Mouse (Mus musculus): ENCODE measurements around the gene Hoxa7. TPM values are rescaled to one million over a fixed set of nuclear protein-coding genes. Genes with fewer than 3 reads are reported as not detected.

Gene Hoxa7
- polyA plus RNA-seq (2012; fragmentation: generic; extraction: Trizol), result 10 to 100 TPM; 39.1 to 66.3 TPM

GRCm38 (mm10) chr6:52221337-52221992 is at the start of gene Hoxa7:
Gene Hoxa7 (minus strand): TSS chr6:52221854.

GRCm38 (mm10) chr6:52260654-52261575 is 39.3 kb upstream of the Hoxa7 start, which contains the start of gene Hoxa13:
Gene Hoxa13 (minus strand): TSS chr6:52260880.

GRCm38 (mm10) chr6:52245757-52246142 is 24.1 kb upstream of the Hoxa7 start, which contains the start of gene Hoxa11:
Gene Hoxa11 (minus strand): TSS chr6:52245810.

GRCm38 (mm10) chr6:52240389-52241000 is 18.8 kb upstream of the Hoxa7 start, which contains the start of gene Hoxa10:
Gene Hoxa10 (minus strand): TSS chr6:52240854.

GRCm38 (mm10) chr6:52230516-52231165 is 9.0 kb upstream of the Hoxa7 start, which contains the start of gene Hoxa9:
Gene Hoxa9 (minus strand): TSS chr6:52231089.

GRCm38 (mm10) chr6:52213119-52213986 is 8.3 kb downstream of the Hoxa7 start, which contains the start of the genes Hoxa3 and Gm28308:
Gene Hoxa3 (minus strand): TSS chr6:52213336.
Gene Gm28308 (minus strand): TSS chr6:52213339.

GRCm38 (mm10) chr6:52208072-52208867 is 13.4 kb downstream of the Hoxa7 start, which contains the start of gene Hoxa6:
Gene Hoxa6 (minus strand): TSS chr6:52208722.

GRCm38 (mm10) chr6:52204050-52204752 is 17.5 kb downstream of the Hoxa7 start, which contains the start of gene Hoxa5:
Gene Hoxa5 (minus strand): TSS chr6:52204587.

GRCm38 (mm10) chr6:52190906-52191810 is 30.5 kb downstream of the Hoxa7 start, which contains the start of gene Hoxa4:
Gene Hoxa4 (minus strand): TSS chr6:52191753.

GRCm38 (mm10) chr6:52177061-52177735 is 44.5 kb downstream of the Hoxa7 start, which contains the start of gene 5730596B20Rik:
Gene 5730596B20Rik (plus strand): TSS chr6:52177498.

GRCm38 (mm10) chr6:52164626-52165440 is 56.8 kb downstream of the Hoxa7 start, which contains the start of gene Hoxa2:
Gene Hoxa2 (minus strand): TSS chr6:52164831.

Other genes starting within 250 kb of the Hoxa7 start
- gene Skap2, start 209.3 kb downstream of the Hoxa7 start, polyA plus RNA-seq (2012; fragmentation: generic; extraction: Trizol), result 10 to 100 TPM in 1 of 2 experiments, 1 to 10 TPM in 1; 4.6 to 22.6 TPM
- 1 to 10 TPM in 1 of 2 experiments, under 1 TPM in 1; 0.26 to 1.2 TPM for gene Hoxa1, start 63.5 kb downstream of the Hoxa7 start, polyA plus RNA-seq (2012; fragmentation: generic; extraction: Trizol)
- 10 to 100 TPM in 1 of 2 experiments, 1 to 10 TPM in 1; 5.0 to 20.2 TPM for gene Hoxa2, start 57.0 kb downstream of the Hoxa7 start, polyA plus RNA-seq (2012; fragmentation: generic; extraction: Trizol)
- gene 5730596B20Rik, start 44.4 kb downstream of the Hoxa7 start, polyA plus RNA-seq (2012; fragmentation: generic; extraction: Trizol), result under 1 TPM; 0.02 to 0.30 TPM
- gene Hoxa4, start 30.1 kb downstream of the Hoxa7 start, polyA plus RNA-seq (2012; fragmentation: generic; extraction: Trizol), result 1 to 10 TPM; 3.0 to 4.6 TPM
- 10 to 100 TPM in 1 of 2 experiments, 1 to 10 TPM in 1; 1.6 to 14.1 TPM for gene Hoxa5, start 17.3 kb downstream of the Hoxa7 start, polyA plus RNA-seq (2012; fragmentation: generic; extraction: Trizol)
- gene Hoxa6, start 13.1 kb downstream of the Hoxa7 start, polyA plus RNA-seq (2012; fragmentation: generic; extraction: Trizol), result 1 to 10 TPM in 1 of 2 experiments, under 1 TPM in 1; 0.32 to 3.3 TPM
- gene Hoxa3, start 8.5 kb downstream of the Hoxa7 start, polyA plus RNA-seq (2012; fragmentation: generic; extraction: Trizol), result 1 to 10 TPM; 1.7 to 8.4 TPM
- 1 to 10 TPM in 1 of 2 experiments, not detected in 1; 1.0 TPM for gene Gm28308, start 8.5 kb downstream of the Hoxa7 start, polyA plus RNA-seq (2012; fragmentation: generic; extraction: Trizol)
- under 1 TPM; 0.01 to 0.37 TPM for gene Hoxa9, start 9.2 kb upstream of the Hoxa7 start, polyA plus RNA-seq (2012; fragmentation: generic; extraction: Trizol)
- 1 to 10 TPM in 1 of 2 experiments, under 1 TPM in 1; 0.23 to 4.4 TPM for gene Hoxa10, start 19.0 kb upstream of the Hoxa7 start, polyA plus RNA-seq (2012; fragmentation: generic; extraction: Trizol)
- not detected for gene Hoxa11, start 24.0 kb upstream of the Hoxa7 start, polyA plus RNA-seq (2012; fragmentation: generic; extraction: Trizol)
- not detected for gene Hoxa13, start 39.0 kb upstream of the Hoxa7 start, polyA plus RNA-seq (2012; fragmentation: generic; extraction: Trizol)
- gene Evx1, start 91.6 kb upstream of the Hoxa7 start, polyA plus RNA-seq (2012; fragmentation: generic; extraction: Trizol), result not detected

All from C3H10T1/2 (cell line).